Mouse (Mus musculus): ENCODE results near the gene Phldb2.

The Phldb2 gene

GRCm38 (mm10) chr16:45724742-45725102 is 228.7 kb downstream of the Phldb2 start:
- no peak for DNase-seq (ENCODE audit: low read depth)

- DNase-seq (ENCODE audit: low read depth), result no peak
Observed at GRCm38 (mm10) chr16:45724061-45724741, 229.2 kb downstream of the Phldb2 start, which contains the start of gene Tagln3. Tagln3 (minus strand) TSS chr16:45724608.

GRCm38 (mm10) chr16:45723172-45723901 is 230.1 kb downstream of the Phldb2 start:
- no peak for DNase-seq (ENCODE audit: low read depth)

GRCm38 (mm10) chr16:45722460-45722951 is 230.9 kb downstream of the Phldb2 start:
- no peak for DNase-seq (ENCODE audit: low read depth)

- DNase-seq (ENCODE audit: low read depth), result no peak
Observed at GRCm38 (mm10) chr16:45720022-45720630, 233.3 kb downstream of the Phldb2 start.

- no peak for DNase-seq (ENCODE audit: low read depth)
Observed at GRCm38 (mm10) chr16:45718296-45718695, 235.1 kb downstream of the Phldb2 start.

GRCm38 (mm10) chr16:45714489-45715150 is 238.8 kb downstream of the Phldb2 start:
- DNase-seq (ENCODE audit: low read depth), result no peak

GRCm38 (mm10) chr16:45713878-45714277 is 239.5 kb downstream of the Phldb2 start:
- DNase-seq (ENCODE audit: low read depth), result no peak

GRCm38 (mm10) chr16:45713261-45713660 is 240.1 kb downstream of the Phldb2 start:
- DNase-seq (ENCODE audit: low read depth), result no peak

GRCm38 (mm10) chr16:45711263-45711662 is 242.1 kb downstream of the Phldb2 start:
- DNase-seq (ENCODE audit: low read depth), result peak; percentile 53

GRCm38 (mm10) chr16:45699301-45699700 is 254.1 kb downstream of the Phldb2 start:
- no peak for DNase-seq (ENCODE audit: low read depth)

- no peak for DNase-seq (ENCODE audit: low read depth)
Observed at GRCm38 (mm10) chr16:45697996-45698395, 255.4 kb downstream of the Phldb2 start.

Data from 416B (cell line).